Mouse (Mus musculus) liver, postnatal 0 days (tissue): ENCODE measurements around the gene Pgpep1l. TPM values are rescaled to one million over a fixed set of nuclear protein-coding genes. Genes with fewer than 3 reads are reported as not detected.

Experiments used
- ATAC-seq: fragments of 200-750 bp; cut with Nextera tagmentation; 2 replicates; pipeline ENCODE4 v1.8.0; 2017; ENCODE audit warnings: mild to moderate bottlenecking, moderate library complexity
- DNase-seq: peaks from one replicate; pipeline ENCODE4 v3.0.0-alpha.2; 2016
- H3K27ac ChIP-seq: fragments of 300-500 bp; sonication (generic); 2 replicates; pipeline ENCODE4 v1.5.1; 2014; ENCODE audit warnings: antibody characterized with exemption, moderate library complexity, mild to moderate bottlenecking, low read depth
- H3K27me3 ChIP-seq: fragments of 300-500 bp; sonication (generic); 2 replicates; pipeline ENCODE4 v1.6.1; 2014; ENCODE audit warnings: low read length, control low read depth, mixed read lengths; ENCODE audit not compliant: insufficient read depth
- H3K36me3 ChIP-seq: fragments of 300-500 bp; sonication (generic); replicated peaks from 2 replicates; pipeline ENCODE4 v1.6.1; 2014; ENCODE audit warnings: mild to moderate bottlenecking, control low read depth, low read length, moderate library complexity, mixed read lengths; ENCODE audit not compliant: insufficient read depth
- H3K4me1 ChIP-seq: fragments of 300-500 bp; sonication (generic); 2 replicates; pipeline ENCODE4 v1.6.1; 2014; ENCODE audit warnings: antibody characterized with exemption, mild to moderate bottlenecking, control low read depth; ENCODE audit not compliant: insufficient read depth
- H3K4me2 ChIP-seq: fragments of 300-500 bp; sonication (generic); 2 replicates; pipeline ENCODE4 v1.6.1; 2014; ENCODE audit warnings: low read depth, mild to moderate bottlenecking, low read length, moderate library complexity, mixed read lengths
- H3K4me3 ChIP-seq: fragments of 300-500 bp; sonication (generic); 2 replicates; pipeline ENCODE4 v1.5.1; 2014; ENCODE audit warnings: low read depth, low read length
- H3K9ac ChIP-seq: fragments of 300-500 bp; sonication (generic); replicated peaks from 2 replicates; pipeline ENCODE4 v1.6.1; 2014; ENCODE audit warnings: mild to moderate bottlenecking, moderate library complexity
- H3K9me3 ChIP-seq: fragments of 300-500 bp; sonication (generic); 2 replicates; pipeline ENCODE4 v1.6.1; 2016; ENCODE audit warnings: mild to moderate bottlenecking, control low read depth, low read length, mixed read lengths
- CTCF ChIP-seq: sonication (generic); IDR thresholded peaks from 2 replicates; pipeline ENCODE4 v1.5.1; 2016; ENCODE audit warnings: antibody characterized with exemption, low read depth
- EP300 ChIP-seq: IDR thresholded peaks from 2 replicates; pipeline ENCODE4 v1.6.1; 2016; ENCODE audit warnings: antibody characterized with exemption, low read depth, mild to moderate bottlenecking
- WGBS: fragments of 180-500 bp; shearing (Covaris S2); extraction: QIAGEN DNeasy Blood & Tissue Kit; methylation state at CpG from one replicate; pipeline ENCODE4 v1.1.7; 2014; ENCODE audit not compliant: insufficient replicate concordance; 5-methylcytosine and 5-hydroxymethylcytosine counted together
- polyA plus RNA-seq: library from polyadenylated mRNA; unstranded; fragments of >200 nt; fragmentation: Nextera tagmentation; extraction: Ambion mirVana; gene quantifications from 2 replicates; pipeline ENCODE4 v1.2.1, GENCODE M21; 2015

Gene Pgpep1l
- polyA plus RNA-seq, 1 experiment from 2014 or later, result not detected

DNA sequence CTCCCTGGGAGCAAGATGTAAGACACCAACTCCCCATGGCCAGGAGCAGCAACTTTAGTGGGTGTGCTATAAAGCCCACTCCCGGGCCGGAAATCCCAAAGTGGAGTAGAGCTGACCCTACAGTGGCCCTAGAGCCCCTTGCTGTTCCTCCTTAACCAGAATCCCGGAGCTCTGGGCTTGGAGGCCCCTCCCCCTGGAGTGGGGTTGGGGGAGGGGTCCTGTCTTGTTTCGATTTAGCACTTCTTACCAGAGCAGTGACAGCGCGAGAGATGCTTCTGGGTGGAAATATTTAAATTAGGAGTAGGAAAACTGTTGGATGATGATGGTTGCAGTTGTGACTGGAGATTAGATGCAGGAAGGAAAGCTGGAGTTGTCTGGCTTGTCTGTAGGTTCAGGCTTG, 35.5 kb downstream of the Pgpep1l start:
- TF ChIP-seq EP300 (no peak), CTCF (no peak)

DNA sequence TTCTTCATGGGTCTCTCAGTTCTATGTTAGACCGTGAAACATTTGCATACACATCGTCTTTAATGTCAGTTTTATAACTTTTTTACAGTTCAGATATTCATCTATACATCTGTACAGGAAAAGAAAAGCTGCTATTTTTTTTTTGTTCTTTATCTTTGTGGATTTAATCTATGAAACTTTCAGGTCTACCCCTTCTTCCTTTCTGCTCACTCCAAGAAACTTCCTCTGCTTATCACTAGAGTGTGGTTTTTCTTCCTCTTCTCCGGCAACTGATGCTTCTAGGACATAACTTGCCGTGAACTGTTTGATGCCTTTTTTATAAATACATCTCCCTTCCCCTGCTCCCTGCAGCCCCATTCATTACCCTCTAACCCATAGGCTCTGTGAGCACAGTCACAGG, 36.4 kb downstream of the Pgpep1l start:
- 50% methylated on average over 4 of the region's 4 CpGs for WGBS
- no peak overlapping the region for H3K9ac ChIP-seq
- no peak overlapping the region for H3K4me2 ChIP-seq
- no peaks in the 10 kb centered on the region for H3K27me3 ChIP-seq
- no peak for ATAC-seq
- peaks cover 5% of the 10 kb centered on the region for H3K36me3 ChIP-seq
- no peaks in the 10 kb centered on the region for H3K4me1 ChIP-seq
- no peak for DNase-seq
- TF ChIP-seq CTCF (no peak), EP300 (no peak)
- no peak overlapping the region for H3K27ac ChIP-seq
- H3K9me3 ChIP-seq, result no peaks in the 10 kb centered on the region
- no peak overlapping the region for H3K4me3 ChIP-seq

More for the DNA sequence above, 35.5 kb downstream of the Pgpep1l start:
- WGBS, result 80% methylated on average over 6 of the region's 6 CpGs
- no peaks in the 10 kb centered on the region for H3K4me1 ChIP-seq
- H3K9ac ChIP-seq, result no peak overlapping the region
- no peak overlapping the region for H3K27ac ChIP-seq
- H3K36me3 ChIP-seq, result peaks cover 5% of the 10 kb centered on the region
- ATAC-seq (no peak), DNase-seq (no peak)
- H3K9me3 ChIP-seq, result no peaks in the 10 kb centered on the region
- no peaks in the 10 kb centered on the region for H3K27me3 ChIP-seq
- no peak overlapping the region for H3K4me3 ChIP-seq
- H3K4me2 ChIP-seq, result no peak overlapping the region

DNA sequence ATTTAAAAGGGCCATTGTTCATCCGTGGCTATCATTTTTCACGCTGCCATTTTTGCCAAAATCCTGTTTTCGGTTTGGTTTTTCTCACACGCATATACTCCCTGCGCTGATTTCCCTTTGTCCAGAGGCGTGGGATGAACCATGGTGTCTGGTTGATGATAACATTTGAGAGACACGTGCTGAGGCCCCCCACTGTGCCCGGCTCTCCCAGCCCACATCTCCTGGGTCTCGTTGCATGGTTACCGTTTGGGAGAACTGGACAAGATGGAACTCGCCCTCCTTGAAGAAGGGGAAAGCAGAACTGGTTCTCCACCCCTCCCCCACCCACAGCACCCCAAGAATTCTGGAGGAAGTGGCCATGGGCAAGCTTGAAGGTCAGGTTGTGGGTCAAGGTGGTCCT, 37.0 kb downstream of the Pgpep1l start:
- Histone ChIP-seq H3K4me3 (no peak overlapping the region), H3K4me1 (no peaks in the 10 kb centered on the region), H3K4me2 (no peak overlapping the region), H3K36me3 (peaks cover 5% of the 10 kb centered on the region), H3K27ac (no peak overlapping the region), H3K9me3 (no peaks in the 10 kb centered on the region), H3K27me3 (no peaks in the 10 kb centered on the region), H3K9ac (no peak overlapping the region)
- ATAC-seq (no peak), DNase-seq (no peak)
- WGBS, result 78% methylated on average over 11 of the region's 11 CpGs
- TF ChIP-seq EP300 (no peak), CTCF (no peak)

DNA sequence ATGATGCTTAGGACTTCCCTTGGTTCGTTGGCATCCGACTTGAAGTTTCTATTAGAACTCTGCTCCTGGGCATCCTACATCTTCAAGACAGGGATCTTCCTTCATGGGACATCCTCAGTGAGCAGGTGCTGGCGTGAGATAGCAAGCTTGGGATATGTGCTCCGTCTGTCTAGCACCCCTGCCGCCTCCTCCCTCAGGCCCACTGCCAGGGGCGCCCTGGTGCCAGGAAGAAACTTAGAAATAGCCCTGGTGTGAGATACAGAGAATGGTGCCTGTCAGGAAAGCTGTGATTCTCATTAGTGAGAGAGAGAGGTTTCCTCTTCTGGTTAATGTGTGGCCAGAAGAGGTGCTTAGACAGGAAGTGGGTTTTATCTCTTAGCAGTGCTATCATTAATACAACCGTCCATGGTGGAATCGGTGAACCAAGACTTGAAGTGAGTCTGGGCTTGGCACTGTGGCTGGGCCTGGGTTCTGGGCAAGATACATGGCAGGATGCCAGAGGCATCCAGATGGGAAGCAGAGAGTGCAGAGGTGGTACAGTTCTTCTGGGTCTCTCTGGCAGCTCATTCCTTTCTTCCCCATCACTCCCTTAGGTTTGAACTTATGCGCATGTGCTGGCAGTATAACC, 38.5 kb downstream of the Pgpep1l start:
- Histone ChIP-seq H3K4me1 (no peaks in the 10 kb centered on the region), H3K9me3 (no peaks in the 10 kb centered on the region), H3K27ac (no peak overlapping the region), H3K9ac (no peak overlapping the region), H3K4me2 (no peak overlapping the region), H3K27me3 (no peaks in the 10 kb centered on the region), H3K36me3 (peaks cover 5% of the 10 kb centered on the region), H3K4me3 (no peak overlapping the region)
- WGBS, result 72% methylated on average over 9 of the region's 9 CpGs
- DNase-seq (no peak), ATAC-seq (no peak)
- no peak for TF ChIP-seq CTCF
- no peak for TF ChIP-seq EP300

DNA sequence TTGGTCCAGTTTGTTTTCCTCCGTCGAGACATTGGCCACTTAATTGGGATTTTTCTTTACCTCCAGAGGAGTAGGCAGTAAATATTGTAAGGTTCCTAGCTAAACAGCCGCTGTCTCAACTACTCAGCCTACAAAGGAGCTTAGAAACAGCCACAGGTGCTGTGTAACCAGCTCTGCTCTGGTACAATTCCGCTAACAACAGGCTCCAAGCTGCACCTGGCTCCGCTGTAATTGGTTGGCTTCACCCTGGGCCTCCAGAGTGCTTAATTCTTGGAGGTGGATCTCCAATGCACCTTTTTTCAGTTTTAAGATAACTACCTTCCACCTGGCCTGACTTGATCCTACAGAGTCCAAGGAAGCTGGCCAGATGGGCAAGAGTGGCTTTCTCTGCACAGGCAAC, 40.0 kb downstream of the Pgpep1l start:
- DNase-seq, result no peak
- H3K36me3 ChIP-seq, result peaks cover 6% of the 10 kb centered on the region

DNA sequence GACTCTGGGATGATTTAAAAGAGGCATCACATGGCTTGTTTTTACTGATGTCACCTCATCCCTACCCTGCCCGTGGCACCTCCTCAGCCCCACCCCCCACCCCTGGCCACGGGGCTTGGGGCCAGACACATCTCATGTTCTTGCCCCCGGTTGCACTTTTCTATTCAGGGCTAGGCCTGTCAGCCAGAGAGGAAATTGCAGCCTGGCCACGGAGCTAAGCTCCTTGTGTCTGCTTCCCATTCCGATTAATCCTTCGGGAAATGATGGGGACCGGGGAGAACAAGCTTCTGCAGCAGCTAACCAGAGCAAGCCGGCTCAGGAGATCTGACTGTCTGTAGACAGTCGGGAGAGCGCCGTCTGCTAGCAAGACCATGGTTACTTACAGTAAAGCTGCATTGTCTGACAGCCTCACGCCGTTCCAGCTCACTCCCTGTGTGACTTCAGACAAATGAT, 40.7 kb downstream of the Pgpep1l start:
- Histone ChIP-seq H3K36me3 (peaks cover 11% of the 10 kb centered on the region), H3K4me1 (no peaks in the 10 kb centered on the region), H3K27me3 (no peaks in the 10 kb centered on the region), H3K9ac (no peak overlapping the region), H3K4me2 (no peak overlapping the region), H3K9me3 (no peaks in the 10 kb centered on the region), H3K4me3 (no peak overlapping the region), H3K27ac (no peak overlapping the region)
- ATAC-seq (no peak), DNase-seq (no peak)
- no peak for TF ChIP-seq CTCF
- TF ChIP-seq EP300, result no peak
- 68% methylated on average over 13 of the region's 13 CpGs for WGBS

More for the DNA sequence above, 40.0 kb downstream of the Pgpep1l start:
- Histone ChIP-seq H3K4me1 (no peaks in the 10 kb centered on the region), H3K27ac (no peak overlapping the region), H3K4me2 (no peak overlapping the region), H3K4me3 (no peak overlapping the region), H3K27me3 (no peaks in the 10 kb centered on the region), H3K9ac (no peak overlapping the region), H3K9me3 (no peaks in the 10 kb centered on the region)
- no peak for TF ChIP-seq EP300
- TF ChIP-seq CTCF, result no peak
- 83% methylated on average over 5 of the region's 5 CpGs for WGBS
- ATAC-seq, result no peak
